Mouse (Mus musculus): ENCODE data around the gene Chek2. TPM values are rescaled to one million over a fixed set of nuclear protein-coding genes. Genes with fewer than 3 reads are reported as not detected.
A peak's percentile ranks its signal among the peaks of the same experiment; 100 is the strongest.
"Not testable (repeated sequence)": the region's sequence is repeated elsewhere in the genome, so short reads cannot be mapped to it uniquely, and the experiment has no call there.

Chek2 gene
- polyA plus RNA-seq, 1 experiment from 2014 or later, result 23.6 TPM

DNA sequence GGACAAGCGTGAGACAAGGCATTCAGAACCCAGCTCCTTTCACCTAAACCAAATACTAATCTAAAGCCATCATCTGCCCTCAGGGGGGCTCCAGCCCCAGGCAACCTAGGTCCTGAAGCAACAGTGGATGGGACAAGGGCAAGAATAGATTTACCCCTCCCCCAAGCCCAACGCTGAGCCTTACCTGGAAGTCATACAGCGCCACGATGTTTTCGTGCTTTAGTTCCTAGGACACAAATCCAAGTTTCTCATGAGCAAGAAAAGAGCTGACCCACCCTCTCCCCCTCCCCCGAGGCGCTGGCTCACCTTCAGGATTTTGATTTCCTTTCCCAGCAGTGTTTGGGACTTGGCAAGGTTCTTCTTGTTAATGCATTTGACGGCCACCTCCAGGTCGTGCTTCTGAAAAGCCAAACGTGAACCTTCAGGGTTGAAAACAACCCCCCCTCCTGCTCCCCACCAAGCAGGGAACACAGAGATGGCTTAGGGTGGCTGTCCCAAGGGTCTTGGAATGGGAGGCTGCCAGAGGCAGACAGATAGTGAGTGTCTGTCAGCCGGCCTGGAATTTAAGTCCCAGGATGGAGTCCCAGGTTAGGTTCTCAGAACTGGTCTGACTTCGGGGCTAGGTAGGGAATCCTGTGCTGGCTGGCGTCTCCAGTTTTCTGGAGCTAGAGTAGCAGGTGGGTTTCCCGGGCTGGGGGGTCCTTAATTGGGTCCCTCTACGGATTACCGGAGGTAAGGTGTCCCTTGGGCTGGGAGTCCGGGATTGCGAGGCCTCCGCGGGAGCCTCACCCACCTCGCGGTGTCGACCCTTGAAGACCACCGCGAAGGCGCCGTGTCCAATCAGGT is 30.7 kb upstream of the Chek2 start:
- Histone ChIP-seq H3K4me1 (peaks cover 47% of the 10 kb centered on the region), H3K9ac (peak overlapping the region; percentile 98), H3K4me2 (replicated peaks) (peak overlapping the region; percentile 94), H3K4me3 (peak overlapping the region; percentile 94), H3K9me3 (no peaks in the 10 kb centered on the region), H3K27me3 (no peaks in the 10 kb centered on the region), H3K36me3 (peaks cover 33% of the 10 kb centered on the region), H3K27ac (peak overlapping the region; percentile 53; the same call in 1 of the 2 replicates)
- no peak for ATAC-seq (ENCODE audit: low FRiP score, low read depth)
- 2% methylated on average over 27 of the region's 27 CpGs for WGBS

DNA sequence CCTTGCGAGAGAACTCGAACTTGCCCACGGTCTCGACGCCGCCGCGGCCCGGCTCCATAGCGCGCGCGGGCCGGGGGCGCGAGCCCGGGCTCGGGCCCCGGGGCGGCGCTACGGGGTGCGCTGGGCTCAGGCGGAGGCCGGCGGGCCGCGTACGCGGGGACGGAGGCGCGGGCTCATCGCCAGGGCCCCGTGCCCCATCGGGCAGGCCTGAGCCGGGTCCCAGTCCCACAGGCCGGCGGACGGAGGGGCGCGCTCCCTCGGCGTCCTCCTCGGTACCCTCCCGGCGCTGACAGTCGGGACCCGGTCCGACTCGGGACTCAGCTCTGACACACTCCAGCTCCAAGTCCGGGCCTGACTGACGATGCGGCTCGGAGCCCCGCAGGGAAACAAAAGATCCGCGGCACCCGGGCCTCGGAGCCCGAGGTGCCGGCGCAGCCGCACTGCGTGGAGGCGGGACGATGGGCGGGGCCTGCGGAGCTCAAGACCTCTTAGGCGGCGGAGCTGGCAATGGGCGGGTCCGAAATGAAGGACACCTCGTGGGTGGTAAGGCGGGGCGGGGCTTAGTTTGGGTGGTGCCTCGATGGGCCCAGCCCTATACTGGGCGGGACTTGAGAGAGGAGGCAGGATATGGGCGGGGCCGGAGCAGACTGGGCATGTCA is 30.0 kb upstream of the Chek2 start, which contains the start of gene Ulk1:
Ulk1 (minus strand) TSS at position 431 of the 659 bp plus-strand sequence.
- no peaks in the 10 kb centered on the region for H3K9me3 ChIP-seq
- peak; percentile 96 for ATAC-seq (ENCODE audit: low FRiP score, low read depth)
- WGBS, result under 1% methylated on average over 56 of the region's 80 CpGs
- peaks cover 42% of the 10 kb centered on the region for H3K4me1 ChIP-seq
- H3K36me3 ChIP-seq, result peaks cover 26% of the 10 kb centered on the region
- peak within 1 kb of the TSS; percentile 53; the same call in 1 of the 2 replicates for H3K27ac ChIP-seq
- peak within 1 kb of the TSS; percentile 94 for H3K4me3 ChIP-seq
- no peaks in the 10 kb centered on the region for H3K27me3 ChIP-seq
- H3K9ac ChIP-seq, result peak within 1 kb of the TSS; percentile 98
- peak within 1 kb of the TSS; percentile 94 for H3K4me2 ChIP-seq (replicated peaks)

DNA sequence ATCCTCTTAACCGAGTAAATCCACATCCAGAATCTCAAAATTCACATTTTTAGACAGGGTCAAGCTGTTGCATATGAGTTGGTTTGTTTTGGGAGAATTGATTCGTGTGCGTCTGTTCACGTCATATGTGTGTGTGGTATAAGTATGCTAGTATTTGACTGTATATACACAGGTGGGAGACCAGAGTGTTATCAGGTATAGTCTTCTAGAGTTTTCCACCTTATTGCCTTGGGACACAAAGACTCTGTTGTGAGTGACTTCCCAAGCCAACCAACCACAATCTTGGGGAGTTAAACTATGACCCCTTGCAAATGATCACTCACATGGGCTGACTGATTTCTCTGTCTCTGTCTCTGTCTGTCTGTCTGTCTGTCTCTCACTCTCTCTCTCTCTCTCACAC is 15.4 kb upstream of the Chek2 start:
- WGBS, result 76% methylated on average over 4 of the region's 4 CpGs
- no peak overlapping the region for H3K4me2 ChIP-seq (replicated peaks)
- 0 out of 2 replicates have a peak, but pooled peaks cover 3% of the 10 kb centered on the region for H3K36me3 ChIP-seq
- H3K27ac ChIP-seq, result no peak overlapping the region
- H3K27me3 ChIP-seq, result no peaks in the 10 kb centered on the region
- no peak for ATAC-seq (ENCODE audit: low FRiP score, low read depth)
- no peaks in the 10 kb centered on the region for H3K9me3 ChIP-seq
- no peak overlapping the region for H3K4me3 ChIP-seq
- no peak overlapping the region for H3K9ac ChIP-seq
- H3K4me1 ChIP-seq, result 0 out of 2 replicates have a peak, but pooled peaks cover 5% of the 10 kb centered on the region

DNA sequence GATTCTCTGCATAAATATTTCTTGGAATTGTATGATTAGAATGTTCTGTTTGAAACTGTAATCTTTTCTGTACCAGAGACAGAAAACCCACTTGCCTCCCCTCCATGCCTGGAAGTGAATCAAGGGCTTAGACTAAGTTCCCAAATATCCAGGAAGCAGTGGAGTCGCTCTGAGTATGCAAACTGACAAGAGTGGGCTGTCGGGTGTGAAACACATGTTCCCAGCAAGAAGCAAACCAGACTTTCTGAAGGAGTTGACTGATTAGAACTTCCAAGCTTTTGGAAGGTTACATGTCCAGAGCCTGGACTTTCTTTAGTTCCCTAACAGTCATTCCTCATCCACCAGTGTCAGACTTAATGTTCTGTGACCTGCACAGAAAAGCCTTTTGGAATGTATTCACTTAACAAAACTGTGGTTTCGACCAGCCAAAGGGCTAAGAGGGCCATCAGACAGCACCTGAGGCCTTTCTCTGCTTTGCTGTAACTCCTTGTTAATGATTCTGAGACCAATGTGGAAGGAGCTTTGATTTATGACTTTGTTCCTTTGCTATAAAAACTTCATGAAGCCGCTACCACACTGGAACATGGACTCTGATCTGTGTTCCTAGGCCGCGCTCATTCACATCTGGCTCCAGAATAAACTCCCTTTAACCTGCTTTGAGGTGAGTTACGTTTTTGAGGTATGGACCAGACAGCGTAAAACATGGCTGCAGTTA is 12.8 kb upstream of the Chek2 start:
- no peak overlapping the region for H3K9ac ChIP-seq
- H3K27ac ChIP-seq, result no peak overlapping the region
- ATAC-seq (ENCODE audit: low FRiP score, low read depth), result no peak
- H3K4me3 ChIP-seq, result no peak overlapping the region
- 60% methylated on average over 8 of the region's 8 CpGs for WGBS
- H3K27me3 ChIP-seq, result no peaks in the 10 kb centered on the region
- no peaks in the 10 kb centered on the region for H3K9me3 ChIP-seq
- no peak overlapping the region for H3K4me2 ChIP-seq (replicated peaks)
- H3K36me3 ChIP-seq, result 0 out of 2 replicates have a peak, but pooled peaks cover 8% of the 10 kb centered on the region
- 0 out of 2 replicates have a peak, but pooled peaks cover 5% of the 10 kb centered on the region for H3K4me1 ChIP-seq

DNA sequence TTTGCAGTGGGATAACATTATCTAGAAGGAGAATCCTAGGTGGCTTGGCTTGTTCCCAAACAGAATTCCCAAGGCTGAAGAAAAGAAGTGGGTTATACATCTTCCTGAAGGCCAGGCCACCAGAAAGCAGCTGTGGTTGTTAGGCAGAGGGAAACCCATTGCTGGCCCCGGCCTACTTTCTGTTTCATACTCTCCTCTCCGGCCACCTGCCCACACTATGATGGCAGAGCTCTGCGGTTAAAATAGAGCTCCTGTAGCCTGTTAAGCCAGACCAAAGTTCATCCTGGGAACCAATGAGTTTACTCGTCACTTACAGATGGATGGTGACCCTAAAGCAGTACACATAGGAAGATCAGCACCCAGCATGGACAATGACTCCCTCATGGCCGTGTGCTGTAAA is 12.2 kb upstream of the Chek2 start:
- ATAC-seq (ENCODE audit: low FRiP score, low read depth), result no peak
- Histone ChIP-seq H3K4me2 (replicated peaks) (no peak overlapping the region), H3K27ac (no peak overlapping the region), H3K9ac (no peak overlapping the region), H3K27me3 (no peaks in the 10 kb centered on the region), H3K4me3 (no peak overlapping the region), H3K9me3 (no peaks in the 10 kb centered on the region), H3K4me1 (0 out of 2 replicates have a peak, but pooled peaks cover 5% of the 10 kb centered on the region), H3K36me3 (peaks cover 14% of the 10 kb centered on the region; the same call in 1 of the 2 replicates)
- 87% methylated on average over 5 of the region's 5 CpGs for WGBS

DNA sequence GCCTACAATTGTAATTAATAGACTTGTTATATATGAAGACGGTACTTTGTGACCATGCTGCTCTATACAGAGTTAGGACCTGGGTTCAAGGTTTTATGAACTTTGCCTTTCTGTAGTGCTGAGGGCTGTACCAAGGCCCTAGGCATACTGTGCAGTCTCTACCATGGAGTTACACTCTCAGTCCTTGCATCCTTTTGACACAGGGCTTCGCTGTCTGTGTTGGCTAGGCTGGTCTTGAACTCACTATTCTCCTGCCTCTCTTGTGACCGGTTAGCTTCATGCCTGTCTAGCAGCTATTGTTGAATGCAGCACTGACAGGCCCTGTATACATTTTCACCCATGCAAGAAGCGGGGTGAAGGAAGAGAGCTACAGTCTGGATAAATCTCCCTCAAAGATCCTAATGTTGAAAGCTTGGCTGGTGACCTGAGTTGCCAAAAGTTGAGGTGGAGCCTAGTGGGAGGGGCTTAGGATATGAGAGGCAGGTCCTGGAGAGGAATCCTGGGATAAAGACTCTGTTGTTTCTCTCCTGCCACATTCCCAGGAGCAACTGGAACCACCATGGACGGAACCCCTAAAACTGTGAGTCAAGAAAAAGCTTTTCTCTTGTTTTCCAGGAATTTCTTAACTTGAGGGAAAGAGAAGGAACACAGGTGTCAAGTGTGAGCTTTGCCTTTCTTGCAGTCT is 8.6 kb upstream of the Chek2 start:
- 87% methylated on average over 5 of the region's 5 CpGs for WGBS
- Histone ChIP-seq H3K4me3 (no peak overlapping the region), H3K9ac (no peak overlapping the region), H3K27me3 (no peaks in the 10 kb centered on the region), H3K4me1 (peaks cover 6% of the 10 kb centered on the region; the same call in 1 of the 2 replicates), H3K36me3 (peaks cover 20% of the 10 kb centered on the region; the same call in 1 of the 2 replicates), H3K27ac (no peak overlapping the region), H3K4me2 (replicated peaks) (no peak overlapping the region), H3K9me3 (no peaks in the 10 kb centered on the region)
- ATAC-seq (ENCODE audit: low FRiP score, low read depth), result no peak

DNA sequence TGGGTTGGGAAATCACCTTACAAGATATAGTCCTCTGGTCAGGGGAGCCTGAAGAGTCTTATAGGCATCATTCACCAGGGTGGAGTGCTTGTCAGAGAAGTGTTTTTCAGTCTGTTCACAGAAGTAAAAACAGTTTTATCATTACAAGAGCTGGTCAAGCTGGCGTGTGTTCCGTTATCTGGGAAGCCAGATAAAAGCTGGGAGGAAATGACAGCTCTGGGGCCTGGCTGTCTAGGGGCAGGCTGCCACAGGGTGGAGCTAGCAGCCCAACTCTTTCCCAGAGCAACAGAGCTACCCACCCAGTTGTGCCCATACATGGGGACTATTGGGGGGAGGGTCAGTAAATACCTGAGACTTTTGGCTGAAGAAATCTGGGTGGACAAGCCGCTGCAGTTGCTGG is 3.8 kb upstream of the Chek2 start:
- no peaks in the 10 kb centered on the region for H3K27me3 ChIP-seq
- H3K9ac ChIP-seq, result no peak overlapping the region
- 26% methylated on average over 3 of the region's 3 CpGs for whole genome bisulfite sequencing
- H3K4me1 ChIP-seq, result peaks cover 17% of the 10 kb centered on the region; the same call in 1 of the 2 replicates
- H3K27ac ChIP-seq, result no peak overlapping the region
- H3K9me3 ChIP-seq, result no peaks in the 10 kb centered on the region
- ATAC-seq (ENCODE audit: low FRiP score, low read depth), result no peak
- peaks cover 14% of the 10 kb centered on the region; the same call in 1 of the 2 replicates for H3K36me3 ChIP-seq
- no peak overlapping the region for H3K4me3 ChIP-seq
- 0 out of 2 replicates have a peak overlapping the region, but pooled peaks have one; percentile 1 for H3K4me2 ChIP-seq (replicated peaks)

DNA sequence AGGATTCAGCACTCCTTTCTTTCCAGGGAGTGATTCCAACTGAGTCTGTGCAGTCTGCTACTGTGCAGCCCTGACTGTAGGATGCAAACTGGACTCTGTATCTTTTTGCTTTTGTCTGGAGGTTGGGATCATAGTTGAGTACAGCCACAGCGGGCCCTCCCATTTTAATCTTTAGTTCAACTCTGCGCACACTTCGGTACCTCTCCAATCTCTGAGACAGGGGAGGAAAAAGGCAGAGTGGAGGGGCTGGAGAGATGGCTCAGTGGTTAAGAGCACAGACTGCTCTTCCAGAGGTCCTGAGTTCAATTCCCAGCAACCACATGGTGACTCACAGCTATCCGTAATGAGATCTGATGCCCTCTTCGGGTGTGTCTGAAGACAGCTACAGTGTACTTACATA is 1.8 kb upstream of the Chek2 start:
- H3K36me3 ChIP-seq, result peaks cover 18% of the 10 kb centered on the region
- H3K4me1 ChIP-seq, result peaks cover 17% of the 10 kb centered on the region; the same call in 1 of the 2 replicates
- not testable (repeated sequence) for H3K4me2 ChIP-seq (replicated peaks); H3K9ac ChIP-seq; H3K4me3 ChIP-seq; H3K27ac ChIP-seq; H3K27me3 ChIP-seq; H3K9me3 ChIP-seq; ATAC-seq (ENCODE audit: low FRiP score, low read depth)
- WGBS, result 95% methylated on average over 5 of the region's 5 CpGs

DNA sequence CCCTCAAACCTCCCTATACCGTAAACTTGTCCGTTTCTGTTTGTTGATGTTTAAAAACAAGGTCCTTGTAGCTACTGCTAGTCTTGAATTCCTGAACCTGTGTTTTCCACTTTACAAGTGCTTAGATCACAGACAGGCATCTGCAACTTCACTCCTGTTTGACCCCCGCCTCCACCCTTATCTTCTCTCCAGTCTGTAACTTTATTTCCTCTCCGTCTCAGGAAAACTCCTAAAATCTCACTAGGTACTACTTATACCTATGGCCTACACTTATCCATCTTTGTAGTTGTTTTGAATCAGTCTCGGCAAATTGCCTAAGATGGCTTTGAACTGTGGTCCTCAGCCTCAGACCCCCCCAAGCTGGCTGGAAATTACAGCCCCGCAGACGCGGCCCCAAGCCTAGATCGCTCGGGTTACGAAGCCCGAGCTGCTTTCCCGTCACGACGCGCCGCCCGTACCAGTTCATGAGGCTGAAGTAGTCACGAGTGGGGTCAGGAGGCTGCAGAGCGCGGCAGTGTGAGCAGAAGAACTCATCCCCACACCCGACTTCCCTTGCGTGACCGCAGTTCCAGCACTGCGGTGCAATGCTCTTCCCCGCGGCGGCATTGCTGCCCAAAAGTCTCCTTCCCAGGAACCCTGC is 621 bp upstream of the Chek2 start:
- Histone ChIP-seq H3K9ac (peak overlapping the region; percentile 80), H3K9me3 (no peaks in the 10 kb centered on the region), H3K36me3 (peaks cover 24% of the 10 kb centered on the region), H3K4me1 (peaks cover 17% of the 10 kb centered on the region; the same call in 1 of the 2 replicates), H3K4me2 (replicated peaks) (peak overlapping the region; percentile 78), H3K27ac (peak overlapping the region; percentile 81; the same call in 1 of the 2 replicates), H3K4me3 (peak overlapping the region; percentile 71), H3K27me3 (no peaks in the 10 kb centered on the region)
- ATAC-seq (ENCODE audit: low FRiP score, low read depth), result peak; percentile 66; the same call in 1 of the 2 replicates
- WGBS, result 4% methylated on average over 28 of the region's 28 CpGs

DNA sequence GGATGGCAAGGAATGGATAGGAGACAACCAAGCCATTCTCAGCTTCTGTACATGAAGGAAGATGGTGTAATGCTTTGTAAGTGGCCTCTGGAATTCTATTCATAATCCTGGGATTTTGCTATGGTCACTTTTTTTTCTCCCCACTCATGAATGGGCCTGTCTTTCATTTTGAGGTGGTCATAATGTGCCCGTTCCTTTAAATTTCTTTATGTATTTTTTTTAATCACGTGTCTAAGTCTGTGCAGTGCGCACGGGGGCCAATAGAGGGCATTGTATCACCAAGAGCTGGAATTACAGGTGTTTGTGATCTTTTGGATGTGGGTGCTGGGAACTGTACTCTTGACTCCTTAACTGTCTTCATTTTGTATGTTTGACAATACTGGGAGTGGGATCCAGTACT is 686 bp downstream of the Chek2 start:
- H3K4me2 ChIP-seq (replicated peaks), result peak overlapping the region; percentile 77
- no peaks in the 10 kb centered on the region for H3K27me3 ChIP-seq
- peak overlapping the region; percentile 84 for H3K27ac ChIP-seq
- H3K4me1 ChIP-seq, result peaks cover 17% of the 10 kb centered on the region; the same call in 1 of the 2 replicates
- no peak for ATAC-seq (ENCODE audit: low FRiP score, low read depth)
- H3K4me3 ChIP-seq, result peak overlapping the region; percentile 71
- whole genome bisulfite sequencing, result 11% methylated on average over 4 of the region's 4 CpGs
- H3K9ac ChIP-seq, result peak overlapping the region; percentile 63
- peaks cover 35% of the 10 kb centered on the region for H3K36me3 ChIP-seq
- no peaks in the 10 kb centered on the region for H3K9me3 ChIP-seq

Data from limb, embryonic 13.5 days (tissue).